Mouse (Mus musculus) embryonic facial prominence, embryonic 15.5 days (tissue): Measurements from ENCODE around the gene Snapc4. TPM values are rescaled to one million over a fixed set of nuclear protein-coding genes. Genes with fewer than 3 reads are reported as not detected.

ENCODE experiments used
- ATAC-seq: fragments of 200-750 bp; cut with Nextera tagmentation; 2 replicates; pipeline ENCODE4 v1.8.0; 2017; ENCODE audit warnings: low read depth, moderate TSS enrichment; ENCODE audit not compliant: insufficient number of reproducible peaks, low FRiP score, low TSS enrichment
- H3K27ac ChIP-seq: fragments of 300-500 bp; sonication (generic); replicated peaks from 2 replicates; pipeline ENCODE4 v1.5.1; 2015; ENCODE audit warnings: mild to moderate bottlenecking, inconsistent platforms
- H3K27me3 ChIP-seq: fragments of 300-500 bp; sonication (generic); 2 replicates; pipeline ENCODE4 v1.6.1; 2015; ENCODE audit warnings: inconsistent platforms
- H3K36me3 ChIP-seq: fragments of 300-500 bp; sonication (generic); 2 replicates; pipeline ENCODE4 v1.6.1; 2015; ENCODE audit warnings: mild to moderate bottlenecking, inconsistent platforms
- H3K4me1 ChIP-seq: fragments of 300-500 bp; sonication (generic); 2 replicates; pipeline ENCODE4 v1.6.1; 2015; ENCODE audit warnings: inconsistent platforms
- H3K4me2 ChIP-seq: fragments of 300-500 bp; sonication (generic); replicated peaks from 2 replicates; pipeline ENCODE4 v1.6.1; 2015; ENCODE audit warnings: mild to moderate bottlenecking, inconsistent platforms
- H3K4me3 ChIP-seq: fragments of 300-500 bp; sonication (generic); replicated peaks from 2 replicates; pipeline ENCODE4 v1.5.1; 2015; ENCODE audit warnings: mild to moderate bottlenecking, inconsistent platforms
- H3K9ac ChIP-seq: fragments of 300-500 bp; sonication (generic); 2 replicates; pipeline ENCODE4 v1.6.1; 2015; ENCODE audit warnings: inconsistent platforms
- H3K9me3 ChIP-seq: fragments of 300-500 bp; sonication (generic); replicated peaks from 2 replicates; pipeline ENCODE4 v1.6.1; 2016; ENCODE audit warnings: inconsistent platforms
- WGBS: fragments of 180-500 bp; shearing (Covaris S2); methylation state at CpG from one replicate; pipeline ENCODE4 v1.1.7; 2015; 5-methylcytosine and 5-hydroxymethylcytosine counted together
- polyA plus RNA-seq: library from polyadenylated mRNA; unstranded; fragments of >200 nt; fragmentation: Nextera tagmentation; extraction: Ambion mirVana; gene quantifications from 2 replicates; pipeline ENCODE4 v1.2.1, GENCODE M21; 2015

Snapc4 gene
- polyA plus RNA-seq, 1 experiment from 2014 or later = 30.2 TPM

DNA sequence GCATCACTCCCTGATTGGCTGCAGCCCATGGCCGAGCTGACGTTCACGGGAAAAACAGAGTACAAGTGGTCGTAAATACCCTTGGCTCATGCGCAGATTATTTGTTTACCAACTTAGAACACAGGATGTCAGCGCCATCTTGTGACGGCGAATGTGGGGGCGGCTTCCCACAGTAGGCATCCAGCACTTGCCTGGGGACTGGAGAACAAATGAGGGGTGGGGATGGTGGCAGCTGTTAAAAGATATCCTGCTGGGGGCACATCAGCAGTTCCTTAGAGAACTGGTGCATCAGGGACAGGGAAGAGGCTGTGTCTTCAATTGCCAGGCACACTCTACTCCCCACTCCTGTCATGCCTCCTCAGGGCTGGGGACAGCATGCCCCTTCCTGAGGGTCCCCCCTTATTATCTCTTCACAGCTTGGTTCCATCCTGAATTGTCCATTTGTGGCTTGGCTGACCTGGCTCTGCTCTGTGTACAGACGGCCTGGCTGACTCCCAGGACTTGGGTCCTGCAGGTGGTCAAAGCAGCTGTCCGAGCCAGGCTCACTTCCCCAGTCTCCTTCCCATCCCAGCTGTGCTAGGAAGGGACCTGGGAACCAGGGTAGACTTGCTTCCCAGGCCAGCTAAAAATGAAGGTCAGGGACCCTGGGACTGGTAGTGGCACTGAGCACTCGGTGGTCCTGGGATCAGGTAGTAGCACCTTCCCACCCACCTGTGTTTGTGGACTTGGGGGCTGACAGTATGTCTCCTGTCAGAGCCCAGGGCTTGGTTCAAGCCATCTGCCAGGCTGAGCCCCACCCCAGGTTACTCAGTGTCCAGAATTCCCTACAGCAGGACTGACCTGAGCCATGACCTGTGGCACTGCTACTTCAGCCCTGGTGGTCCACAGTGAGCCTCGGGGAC lies 41.9 kb downstream of the Snapc4 start:
- peaks cover 25% of the 10 kb centered on the region for H3K4me1 ChIP-seq
- H3K4me2 ChIP-seq = no peak overlapping the region
- no peak overlapping the region for H3K27ac ChIP-seq
- ATAC-seq = no peak
- no peak overlapping the region for H3K9ac ChIP-seq
- H3K4me3 ChIP-seq = no peak overlapping the region
- WGBS = 79% methylated on average over 8 of the region's 13 CpGs
- H3K27me3 ChIP-seq = no peaks in the 10 kb centered on the region
- peaks cover 45% of the 10 kb centered on the region for H3K36me3 ChIP-seq
- H3K9me3 ChIP-seq = no peaks in the 10 kb centered on the region

DNA sequence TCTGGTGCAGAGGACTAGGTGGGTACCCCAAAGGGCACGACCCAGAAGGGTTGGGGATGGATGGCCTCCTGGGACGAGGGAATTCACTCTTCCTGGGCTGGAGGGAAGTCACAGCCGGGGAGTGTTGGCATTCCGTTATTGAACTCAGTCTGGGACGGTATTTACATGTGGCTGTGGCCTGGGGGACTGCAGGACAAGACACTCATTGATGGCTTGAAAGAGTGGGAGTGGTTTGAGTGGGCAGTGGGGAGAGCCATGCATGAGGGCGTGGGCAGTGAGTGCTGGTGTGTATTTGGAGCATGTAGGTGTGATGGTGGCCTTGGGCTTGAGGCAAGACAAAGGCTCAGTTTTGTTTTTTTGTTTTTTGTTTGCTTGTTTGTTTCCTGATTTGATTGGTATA lies 49.8 kb downstream of the Snapc4 start:
- Histone ChIP-seq H3K9me3 (no peaks in the 10 kb centered on the region), H3K4me2 (no peak overlapping the region), H3K27ac (no peak overlapping the region), H3K36me3 (peaks cover 59% of the 10 kb centered on the region), H3K4me3 (no peak overlapping the region), H3K4me1 (no peaks in the 10 kb centered on the region), H3K9ac (no peak overlapping the region), H3K27me3 (no peaks in the 10 kb centered on the region)
- WGBS = 39% methylated on average over 6 of the region's 6 CpGs
- ATAC-seq = no peak

DNA sequence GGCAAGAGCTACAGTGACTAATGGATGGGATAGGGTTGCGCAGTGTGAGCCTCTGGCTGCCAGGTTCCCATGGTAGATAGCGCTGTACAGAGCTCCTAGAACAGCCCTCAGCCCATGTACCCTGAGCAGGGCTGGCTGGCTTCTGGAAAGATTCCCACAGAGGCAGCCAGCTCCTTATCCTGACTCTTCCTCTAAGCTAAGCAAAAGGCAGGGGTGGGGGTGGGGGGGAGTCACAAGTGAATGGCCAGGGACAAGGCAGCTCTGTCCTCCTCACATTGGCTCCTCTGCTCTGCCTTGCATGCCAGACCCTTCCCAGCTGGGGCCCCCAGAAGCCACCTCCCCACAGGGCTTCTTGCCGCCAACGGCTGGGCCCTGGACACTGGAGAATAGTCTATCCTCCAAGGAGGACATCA lies 50.4 kb downstream of the Snapc4 start:
- ATAC-seq = no peak
- no peaks in the 10 kb centered on the region for H3K27me3 ChIP-seq
- H3K9me3 ChIP-seq = no peaks in the 10 kb centered on the region
- no peak overlapping the region for H3K4me2 ChIP-seq
- H3K36me3 ChIP-seq = peaks cover 66% of the 10 kb centered on the region
- H3K4me3 ChIP-seq = no peak overlapping the region
- H3K27ac ChIP-seq = no peak overlapping the region
- WGBS = 72% methylated on average over 4 of the region's 4 CpGs
- H3K9ac ChIP-seq = no peak overlapping the region
- 0 out of 2 replicates have a peak, but pooled peaks cover 4% of the 10 kb centered on the region for H3K4me1 ChIP-seq

DNA sequence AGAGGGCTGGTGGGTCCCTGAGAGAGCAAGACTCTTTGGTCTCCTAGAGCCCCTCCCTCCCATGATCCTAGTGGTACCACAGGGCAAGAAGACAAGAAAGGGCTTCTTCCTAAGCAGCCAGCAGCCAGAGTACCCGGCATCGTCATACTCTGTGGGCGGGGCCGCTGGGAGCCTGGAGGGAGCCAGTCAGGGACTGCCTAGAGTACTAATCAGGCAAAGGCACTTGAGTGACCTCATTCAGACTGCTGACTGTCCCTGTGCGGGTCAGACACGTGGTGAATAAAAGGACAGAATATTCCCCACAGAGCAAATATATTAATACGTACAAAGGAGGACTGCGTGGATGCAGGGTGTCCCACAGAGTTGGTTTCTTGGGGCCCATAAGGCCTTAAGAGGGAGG lies 51.1 kb downstream of the Snapc4 start:
- ATAC-seq = no peak
- 54% methylated on average over 8 of the region's 8 CpGs for WGBS
- Histone ChIP-seq H3K36me3 (peaks cover 72% of the 10 kb centered on the region), H3K9ac (no peak overlapping the region), H3K27me3 (no peaks in the 10 kb centered on the region), H3K4me3 (no peak overlapping the region), H3K4me1 (0 out of 2 replicates have a peak, but pooled peaks cover 6% of the 10 kb centered on the region), H3K9me3 (no peaks in the 10 kb centered on the region), H3K4me2 (no peak overlapping the region), H3K27ac (no peak overlapping the region)

DNA sequence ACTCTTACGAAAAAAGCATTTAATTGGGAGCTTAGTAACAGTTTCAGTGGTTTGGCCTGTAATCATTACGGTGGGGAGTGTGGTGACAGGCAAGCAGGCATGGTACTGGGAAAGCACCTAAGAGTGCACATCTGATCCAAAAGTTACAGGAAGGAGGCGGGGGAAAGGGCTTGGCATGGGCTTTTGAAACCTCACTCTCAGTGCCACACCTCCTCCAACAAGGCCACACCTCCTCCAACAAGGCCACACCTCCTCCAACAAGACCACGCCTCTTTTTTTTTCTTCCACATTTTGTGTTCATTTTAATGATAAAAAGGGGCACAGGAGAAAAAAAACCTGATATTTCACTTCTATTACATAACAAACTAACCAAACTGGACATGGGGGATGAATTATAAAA lies 52.6 kb downstream of the Snapc4 start:
- no peaks in the 10 kb centered on the region for H3K9me3 ChIP-seq
- no peak overlapping the region for H3K4me2 ChIP-seq
- H3K36me3 ChIP-seq = peaks cover 86% of the 10 kb centered on the region
- H3K9ac ChIP-seq = no peak overlapping the region
- 0 out of 2 replicates have a peak, but pooled peaks cover 6% of the 10 kb centered on the region for H3K4me1 ChIP-seq
- H3K27me3 ChIP-seq = no peaks in the 10 kb centered on the region
- no peak overlapping the region for H3K27ac ChIP-seq
- WGBS = 79% methylated on average over 4 of the region's 4 CpGs
- no peak overlapping the region for H3K4me3 ChIP-seq
- no peak for ATAC-seq

DNA sequence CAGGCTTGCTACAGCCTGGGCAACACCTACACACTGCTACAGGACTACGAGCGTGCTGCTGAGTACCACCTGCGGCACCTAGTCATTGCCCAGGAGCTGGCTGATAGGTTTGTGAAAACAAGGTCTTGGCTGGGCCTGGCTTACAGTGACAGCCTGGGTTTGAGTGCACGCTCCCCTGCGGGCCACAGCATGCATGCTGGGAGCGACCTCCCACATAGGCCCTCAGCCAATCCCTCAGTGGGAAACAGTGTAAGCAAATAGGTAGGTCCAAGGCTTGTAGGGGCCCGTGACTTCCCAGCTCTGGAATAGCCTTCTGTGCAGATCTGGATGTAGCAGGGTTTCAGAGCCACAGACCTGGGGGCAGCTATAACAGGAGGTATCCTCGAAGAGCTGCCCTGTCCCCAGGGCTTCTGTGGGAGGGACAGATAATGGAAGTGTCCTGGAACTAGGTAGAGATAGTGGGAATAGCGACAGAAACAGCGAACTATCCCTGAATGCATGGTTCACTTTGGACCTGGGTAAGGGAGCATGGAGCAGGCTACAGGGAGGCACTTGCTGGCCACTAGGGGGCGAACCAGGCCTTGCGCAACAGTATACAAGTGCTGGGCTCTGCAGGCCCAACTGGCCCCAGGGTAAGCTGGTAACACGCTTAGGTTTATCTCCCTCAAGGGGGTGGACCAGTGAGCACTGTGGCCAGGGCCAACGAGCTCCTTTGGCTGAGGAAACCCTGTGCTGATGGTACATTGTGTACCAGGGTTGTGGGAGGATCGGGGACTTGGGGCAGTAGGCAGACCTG lies 54.9 kb downstream of the Snapc4 start:
- Histone ChIP-seq H3K4me2 (no peak overlapping the region), H3K4me3 (no peak overlapping the region), H3K27ac (no peak overlapping the region), H3K9ac (no peak overlapping the region), H3K27me3 (no peaks in the 10 kb centered on the region), H3K4me1 (peaks cover 13% of the 10 kb centered on the region), H3K36me3 (peaks cover 65% of the 10 kb centered on the region), H3K9me3 (no peaks in the 10 kb centered on the region)
- peak; percentile 64; the same call in 1 of the 2 replicates for ATAC-seq
- 64% methylated on average over 15 of the region's 15 CpGs for WGBS

DNA sequence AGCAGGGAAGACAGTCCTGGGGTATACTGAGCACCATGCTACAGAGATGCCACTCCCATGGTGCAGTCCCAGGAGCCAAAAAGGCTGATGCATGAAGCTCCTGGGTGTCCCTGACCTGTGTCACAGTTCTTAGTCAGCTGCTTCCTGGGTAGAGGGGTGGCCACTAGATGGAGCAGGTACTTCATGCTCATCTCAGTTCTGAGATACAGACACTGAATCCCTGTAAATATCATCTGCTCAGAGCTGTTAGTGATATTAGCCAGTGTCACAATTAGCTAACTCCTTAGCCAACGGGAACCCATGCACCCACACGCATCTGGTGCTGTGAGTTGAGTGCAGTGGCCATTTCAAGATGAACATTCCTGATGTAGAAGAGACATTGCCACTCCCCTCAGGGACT lies 55.5 kb downstream of the Snapc4 start:
- Histone ChIP-seq H3K9me3 (no peaks in the 10 kb centered on the region), H3K4me3 (no peak overlapping the region), H3K9ac (no peak overlapping the region), H3K27me3 (no peaks in the 10 kb centered on the region), H3K27ac (no peak overlapping the region), H3K4me1 (peaks cover 17% of the 10 kb centered on the region), H3K4me2 (no peak overlapping the region), H3K36me3 (peaks cover 59% of the 10 kb centered on the region)
- 77% methylated on average over 2 of the region's 2 CpGs for WGBS
- ATAC-seq = no peak

DNA sequence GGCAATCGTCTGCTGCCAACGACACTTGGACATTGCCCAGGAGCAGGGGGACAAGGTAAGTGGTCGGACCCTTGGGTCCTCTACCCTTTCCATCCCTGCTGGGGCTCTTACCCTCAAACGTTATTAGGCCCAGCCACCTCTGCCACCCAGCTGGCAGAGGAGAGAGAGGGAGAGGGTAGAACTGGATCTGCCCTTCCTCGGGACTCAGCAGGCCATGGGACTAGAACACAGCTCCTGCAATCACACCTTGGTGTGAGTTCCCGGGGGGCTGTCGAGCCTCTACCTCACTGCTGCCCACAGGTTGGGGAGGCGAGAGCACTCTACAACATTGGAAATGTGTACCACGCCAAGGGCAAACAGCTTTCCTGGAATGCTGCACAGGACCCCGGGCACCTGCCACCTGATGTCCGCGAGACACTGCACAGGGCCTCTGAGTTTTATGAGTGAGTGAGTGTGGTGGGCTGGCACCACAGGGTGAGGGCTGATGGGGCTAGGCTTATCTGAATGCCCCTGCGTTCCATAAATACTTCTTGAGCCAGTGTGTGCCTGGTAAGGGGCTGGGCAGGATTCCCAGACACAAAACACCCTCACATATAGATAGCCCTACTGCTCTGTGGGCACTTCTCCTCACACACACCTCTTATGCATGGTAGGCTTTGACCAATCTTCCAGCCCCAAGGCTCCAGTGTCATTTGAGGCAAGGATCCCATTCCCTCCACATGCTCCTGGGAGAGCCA lies 56.7 kb downstream of the Snapc4 start:
- no peak overlapping the region for H3K4me3 ChIP-seq
- peaks cover 51% of the 10 kb centered on the region for H3K36me3 ChIP-seq
- no peaks in the 10 kb centered on the region for H3K27me3 ChIP-seq
- H3K9ac ChIP-seq = no peak overlapping the region
- 90% methylated on average over 13 of the region's 13 CpGs for WGBS
- H3K9me3 ChIP-seq = no peaks in the 10 kb centered on the region
- no peak overlapping the region for H3K4me2 ChIP-seq
- no peak for ATAC-seq
- H3K27ac ChIP-seq = no peak overlapping the region
- H3K4me1 ChIP-seq = peaks cover 29% of the 10 kb centered on the region

DNA sequence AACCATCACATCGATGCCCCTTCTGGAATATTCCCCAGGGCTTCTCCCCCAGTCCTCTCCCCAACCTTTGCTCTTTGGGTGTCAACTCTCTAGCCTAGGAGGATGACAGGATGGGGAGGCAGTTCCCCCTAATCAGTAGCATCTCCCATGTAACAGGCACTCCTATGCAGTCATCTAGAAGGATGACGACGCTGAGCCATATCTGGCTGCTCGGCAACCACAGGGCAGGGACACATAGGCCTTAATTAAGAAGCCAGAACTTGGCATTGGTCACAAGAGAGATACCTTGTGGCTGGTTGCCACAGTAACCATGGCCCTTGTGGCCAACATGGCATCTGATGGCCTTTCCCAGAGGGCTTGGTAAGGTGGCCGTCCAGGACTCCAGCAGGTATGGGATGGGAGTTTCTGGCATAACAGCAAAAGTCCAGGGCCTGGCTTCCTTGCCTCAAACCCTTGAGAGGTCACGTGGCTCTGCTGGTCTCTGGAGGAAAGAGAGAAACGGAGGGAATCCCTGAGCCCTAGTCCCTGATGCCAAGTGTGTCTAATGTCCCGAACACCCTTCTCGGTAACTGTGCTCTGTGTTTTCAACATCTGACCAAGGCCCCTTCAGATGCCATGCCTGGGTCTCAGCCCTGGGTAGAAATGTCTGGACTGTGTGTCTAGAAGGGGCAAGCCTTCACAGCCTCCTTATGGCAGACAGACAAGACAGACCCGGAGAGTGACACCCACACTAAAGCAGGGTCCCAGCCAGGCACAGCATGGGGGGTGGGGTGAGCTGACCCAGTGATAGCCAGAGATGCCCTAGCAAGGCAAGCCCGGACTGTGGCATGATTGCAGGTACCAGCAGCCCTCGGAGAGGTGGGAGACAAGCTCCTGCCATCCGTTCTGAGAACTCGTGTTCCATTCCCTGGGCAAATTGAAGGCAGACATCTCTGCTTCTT lies 59.9 kb downstream of the Snapc4 start:
- no peak for ATAC-seq
- H3K27me3 ChIP-seq = no peaks in the 10 kb centered on the region
- H3K4me3 ChIP-seq = no peak overlapping the region
- H3K4me2 ChIP-seq = no peak overlapping the region
- H3K4me1 ChIP-seq = peaks cover 57% of the 10 kb centered on the region
- 81% methylated on average over 14 of the region's 14 CpGs for WGBS
- peaks cover 27% of the 10 kb centered on the region for H3K36me3 ChIP-seq
- no peak overlapping the region for H3K9ac ChIP-seq
- no peaks in the 10 kb centered on the region for H3K9me3 ChIP-seq
- H3K27ac ChIP-seq = no peak overlapping the region

DNA sequence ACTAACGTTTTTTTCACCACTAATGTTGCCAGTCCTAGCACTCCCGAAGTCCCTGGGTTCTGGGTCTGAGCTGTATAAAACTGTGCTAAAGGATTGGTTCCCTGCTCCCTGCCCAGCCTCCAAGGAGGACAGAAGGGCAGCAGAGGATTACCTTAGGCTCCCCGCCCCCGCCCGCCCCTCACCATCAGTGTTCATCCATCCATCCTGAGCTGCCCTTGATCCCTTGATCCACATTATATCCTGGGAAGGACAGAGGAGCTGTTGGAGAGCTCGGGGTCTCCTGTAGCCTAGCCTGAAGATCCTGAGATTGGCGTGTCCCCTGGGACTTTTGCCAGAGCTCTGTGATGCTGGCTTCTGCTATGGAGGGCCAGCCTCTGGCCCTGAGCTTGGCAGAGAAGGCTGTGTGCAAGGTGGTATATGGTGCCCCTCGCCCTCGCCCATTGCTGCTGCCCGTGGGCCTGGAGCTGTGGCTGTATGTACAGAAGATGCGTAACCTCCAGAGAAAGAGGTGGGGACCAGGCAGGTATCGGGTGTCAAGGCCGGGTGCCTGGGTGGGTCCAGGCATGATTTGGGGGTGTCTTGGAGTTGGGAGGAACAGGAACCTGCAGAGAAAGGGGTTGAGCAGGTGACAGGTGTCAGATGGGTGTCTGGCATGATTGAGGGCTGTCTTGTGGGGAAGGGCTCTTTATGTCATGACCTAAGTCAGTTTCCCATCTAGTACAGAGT lies 60.8 kb downstream of the Snapc4 start:
- Histone ChIP-seq H3K4me2 (no peak overlapping the region), H3K27ac (no peak overlapping the region), H3K4me3 (no peak overlapping the region), H3K36me3 (peaks cover 18% of the 10 kb centered on the region), H3K4me1 (peaks cover 58% of the 10 kb centered on the region), H3K27me3 (no peaks in the 10 kb centered on the region), H3K9ac (no peak overlapping the region), H3K9me3 (no peaks in the 10 kb centered on the region)
- 86% methylated on average over 13 of the region's 13 CpGs for WGBS
- no peak for ATAC-seq
